Mouse (Mus musculus) megakaryocyte-erythroid progenitor cell, adult 5-6 weeks (primary cell): ENCODE measurements around the gene H1f0. TPM values are rescaled to one million over a fixed set of nuclear protein-coding genes. Genes with fewer than 3 reads are reported as not detected.

Experiments
- ATAC-seq: replicated peaks from 2 replicates; pipeline ENCODE4 v1.8.0; 2016; ENCODE audit warnings: mild to moderate bottlenecking, inconsistent platforms; ENCODE audit not compliant: severe bottlenecking, poor library complexity, low FRiP score, low TSS enrichment
- total RNA-seq, 2 experiments: library from RNA; stranded (forward) in 1 of 2; stranded (reverse) in 1 of 2; fragments of 200-1000, 215-1000 nt in 1 of 2; fragments of >200 nt in 1 of 2; fragmentation: Nextera tagmentation in 1 of 2; gene quantifications; 2 replicates each; pipeline ENCODE4 v1.2.3; 2014 to 2017

H1f0 gene
- 19.0 and 23.7 TPM in 2 replicates for total RNA-seq (2014; fragmentation: Nextera tagmentation)
- total RNA-seq (2017), result 27.0 and 47.0 TPM in 2 replicates

GRCm38 (mm10) chr15:79028237-79028738 lies at the start of gene H1f0:
Gene H1f0 (plus strand): TSS chr15:79028450.
- ATAC-seq, result peak; percentile 61

- peak; percentile 25; the same call in 1 of the 2 replicates for ATAC-seq
Measured at GRCm38 (mm10) chr15:78978875-78979274, 49.4 kb upstream of the H1f0 start.

- ATAC-seq, result no peak
Measured at GRCm38 (mm10) chr15:78980084-78980483, 48.2 kb upstream of the H1f0 start.

GRCm38 (mm10) chr15:78982658-78983435 lies 45.4 kb upstream of the H1f0 start:
- ATAC-seq, result peak; percentile 74

- ATAC-seq, result peak; percentile 51
Measured at GRCm38 (mm10) chr15:78983436-78984285, 44.6 kb upstream of the H1f0 start.

- no peak for ATAC-seq
Measured at GRCm38 (mm10) chr15:78984286-78984778, 43.9 kb upstream of the H1f0 start.

GRCm38 (mm10) chr15:78986536-78987220 lies 41.6 kb upstream of the H1f0 start:
- ATAC-seq, result no peak

GRCm38 (mm10) chr15:78988499-78988971 lies 39.7 kb upstream of the H1f0 start:
- ATAC-seq, result no peak

GRCm38 (mm10) chr15:78989152-78990092 lies 38.8 kb upstream of the H1f0 start:
- no peak for ATAC-seq

- no peak for ATAC-seq
Measured at GRCm38 (mm10) chr15:78990093-78990463, 38.2 kb upstream of the H1f0 start.

GRCm38 (mm10) chr15:78990970-78991525 lies 37.2 kb upstream of the H1f0 start:
- no peak for ATAC-seq

GRCm38 (mm10) chr15:78992235-78992634 lies 36.0 kb upstream of the H1f0 start:
- ATAC-seq, result no peak

- ATAC-seq, result no peak
Measured at GRCm38 (mm10) chr15:78992925-78993324, 35.3 kb upstream of the H1f0 start.

- ATAC-seq, result 0 out of 2 replicates have a peak, but pooled peaks have one; percentile 25
Measured at GRCm38 (mm10) chr15:78995916-78996315, 32.3 kb upstream of the H1f0 start.

GRCm38 (mm10) chr15:78996663-78997062 lies 31.6 kb upstream of the H1f0 start:
- no peak for ATAC-seq

- no peak for ATAC-seq
Measured at GRCm38 (mm10) chr15:78998348-78998747, 29.9 kb upstream of the H1f0 start.

- ATAC-seq, result no peak
Measured at GRCm38 (mm10) chr15:78999586-78999985, 28.7 kb upstream of the H1f0 start.

GRCm38 (mm10) chr15:79000357-79000791 lies 27.9 kb upstream of the H1f0 start:
- ATAC-seq, result no peak
